Comparison of ENCODE assay signal across 9 mouse cellular contexts in genomic region chr4:89140832-89141231, GRCm38 (mm10). TPM values are rescaled to one million over a fixed set of nuclear protein-coding genes. Genes with fewer than 3 reads are reported as not detected.
DNase-seq lines count a peak whose midpoint lies in the region; ATAC-seq and TF ChIP-seq lines count a peak whose summit lies in the region.
"Had no signal": no experiment of that assay in that cellular context is flagged by ENCODE, and none has a peak within 500 bp of the region (broad histone marks: within the 10 kb centered on the region; RNA-seq: fewer than 3 reads in every experiment).

No protein-coding gene starts in this region.

- peak; percentile 33 for DNase-seq in lung, embryonic 14.5 days
- no peak for DNase-seq in lung, postnatal 25 days (ENCODE audit: low spot score)
- peak; percentile 72 to 84 for DNase-seq in heart, postnatal 14 days
- no peak for DNase-seq in cerebellum, adult 9-10 months
- DNase-seq in natural killer cell, adult 2 months (ENCODE audit: low spot score in 2 of 2), result no peak

- H3K4me1 ChIP-seq in lung, embryonic 14.5 days (ENCODE audit: insufficient read depth), result peaks cover 15% of the 10 kb centered on the region

- no peak overlapping the region; the same call in 1 of the 2 replicates for H3K4me2 ChIP-seq in lung, embryonic 14.5 days
- H3K4me2 ChIP-seq: limb, embryonic 13.5 days had no signal

- no peak for ATAC-seq in lung, embryonic 14.5 days (ENCODE audit: insufficient read depth)
- peak; percentile 23; the same call in 1 of the 2 replicates for ATAC-seq in common myeloid progenitor, adult 5-6 weeks (replicated peaks; ENCODE audit: low read depth, poor library complexity, severe bottlenecking)
- peak; percentile 54 for ATAC-seq in megakaryocyte progenitor cell, adult 5-6 weeks (replicated peaks; ENCODE audit: poor library complexity)
- no peak for ATAC-seq in CD4-positive, CD25-positive, alpha-beta regulatory T cell, adult 4 months

- intact Hi-C loops in heart, postnatal 14 days (cut with DNase I), result loop anchor here (5.0 kb wide), 1 partner anchor 151 kb away; the partner anchor contains the start of gene Cdkn2a

- peaks cover 11% of the 10 kb centered on the region for H3K36me3 ChIP-seq in lung, embryonic 14.5 days (ENCODE audit: insufficient read depth)

- no peak overlapping the region for H3K9ac ChIP-seq in lung, embryonic 14.5 days
- H3K9ac ChIP-seq: limb, embryonic 13.5 days had no signal

- 64% methylated on average over 5 of the region's 5 CpGs for WGBS in lung, embryonic 14.5 days

- no peak overlapping the region for H3K27ac ChIP-seq in lung, embryonic 14.5 days (ENCODE audit: low read depth)
- H3K27ac ChIP-seq: limb, embryonic 13.5 days had no signal

- TF ChIP-seq CTCF in lung, embryonic 14.5 days (IDR thresholded peaks at IDR 0.05; ENCODE audit: low read depth), result no peak

- no peak overlapping the region for H3K4me3 ChIP-seq in lung, embryonic 14.5 days (ENCODE audit: low read depth, low read length)
- H3K4me3 ChIP-seq: limb, embryonic 13.5 days had no signal

- no peaks in the 10 kb centered on the region for H3K9me3 ChIP-seq in lung, embryonic 14.5 days (ENCODE audit: low read depth, low read length)
- H3K9me3 ChIP-seq: limb, embryonic 13.5 days had no signal

- no peaks in the 10 kb centered on the region for H3K27me3 ChIP-seq in lung, embryonic 14.5 days (ENCODE audit: insufficient read depth, low read length)
- H3K27me3 ChIP-seq: limb, embryonic 13.5 days had no signal

RNA-seq across cellular contexts. Expression of gene Mtap, which starts 3.9 kb away (rescaled TPM):
- 74.6 and 75.3 TPM in 2 replicates for polyA plus RNA-seq in lung, embryonic 14.5 days (2014; fragmentation: Nextera tagmentation; extraction: Ambion mirVana)
- total RNA-seq in common myeloid progenitor, adult 5-6 weeks (2017), result 43.8 and 52.2 TPM in 2 replicates
- total RNA-seq in heart, postnatal 14 days (2021), result 10 to 100 TPM; 17.3 to 17.5 TPM
- total RNA-seq in megakaryocyte progenitor cell, adult 5-6 weeks (2015), result 41.1 and 44.2 TPM in 2 replicates
- total RNA-seq in megakaryocyte progenitor cell, adult 5-6 weeks (2017), result 34.5 and 37.0 TPM in 2 replicates
- polyA plus RNA-seq in CD4-positive, CD25-positive, alpha-beta regulatory T cell, adult 4 months (2017; shearing (Covaris generic)), result 10 to 100 TPM; 30.9 to 35.6 TPM

Comparison
In these comparisons a context has a peak if more than half of its experiments do, and no peak if none do; other contexts are left out.
1. DNase-seq: peak in lung, embryonic 14.5 days (single experiment) and heart, postnatal 14 days (2 of 2); none in lung, postnatal 25 days (single experiment), cerebellum, adult 9-10 months (single experiment) and natural killer cell, adult 2 months (0 of 2).
2. ATAC-seq: peak in common myeloid progenitor, adult 5-6 weeks (single experiment) and megakaryocyte progenitor cell, adult 5-6 weeks (single experiment); none in lung, embryonic 14.5 days (single experiment) and CD4-positive, CD25-positive, alpha-beta regulatory T cell, adult 4 months (single experiment).